Mouse (Mus musculus) naive thymus-derived CD4-positive, alpha-beta T cell, adult 2 months (primary cell): ENCODE measurements around the gene Mrpl38.
"Not testable (repeated sequence)": the region's sequence is repeated elsewhere in the genome, so short reads cannot be mapped to it uniquely, and the experiment has no call there.

Experiments used
- DNase-seq: peaks from one replicate; pipeline ENCODE4 v3.0.0-alpha.2; 2011; ENCODE audit warnings: low read depth

The Mrpl38 gene

GRCm38 (mm10) chr11:116143468-116143867, 4.8 kb upstream of the Mrpl38 start:
- DNase-seq: no peak

- DNase-seq: no peak
Observed at GRCm38 (mm10) chr11:116142211-116142991, 3.7 kb upstream of the Mrpl38 start.

GRCm38 (mm10) chr11:116138096-116138467, 586 bp downstream of the Mrpl38 start:
- no peak for DNase-seq

GRCm38 (mm10) chr11:116134171-116134570, 4.5 kb downstream of the Mrpl38 start:
- no peak for DNase-seq

GRCm38 (mm10) chr11:116133497-116133896, 5.2 kb downstream of the Mrpl38 start:
- DNase-seq: no peak

DNA sequence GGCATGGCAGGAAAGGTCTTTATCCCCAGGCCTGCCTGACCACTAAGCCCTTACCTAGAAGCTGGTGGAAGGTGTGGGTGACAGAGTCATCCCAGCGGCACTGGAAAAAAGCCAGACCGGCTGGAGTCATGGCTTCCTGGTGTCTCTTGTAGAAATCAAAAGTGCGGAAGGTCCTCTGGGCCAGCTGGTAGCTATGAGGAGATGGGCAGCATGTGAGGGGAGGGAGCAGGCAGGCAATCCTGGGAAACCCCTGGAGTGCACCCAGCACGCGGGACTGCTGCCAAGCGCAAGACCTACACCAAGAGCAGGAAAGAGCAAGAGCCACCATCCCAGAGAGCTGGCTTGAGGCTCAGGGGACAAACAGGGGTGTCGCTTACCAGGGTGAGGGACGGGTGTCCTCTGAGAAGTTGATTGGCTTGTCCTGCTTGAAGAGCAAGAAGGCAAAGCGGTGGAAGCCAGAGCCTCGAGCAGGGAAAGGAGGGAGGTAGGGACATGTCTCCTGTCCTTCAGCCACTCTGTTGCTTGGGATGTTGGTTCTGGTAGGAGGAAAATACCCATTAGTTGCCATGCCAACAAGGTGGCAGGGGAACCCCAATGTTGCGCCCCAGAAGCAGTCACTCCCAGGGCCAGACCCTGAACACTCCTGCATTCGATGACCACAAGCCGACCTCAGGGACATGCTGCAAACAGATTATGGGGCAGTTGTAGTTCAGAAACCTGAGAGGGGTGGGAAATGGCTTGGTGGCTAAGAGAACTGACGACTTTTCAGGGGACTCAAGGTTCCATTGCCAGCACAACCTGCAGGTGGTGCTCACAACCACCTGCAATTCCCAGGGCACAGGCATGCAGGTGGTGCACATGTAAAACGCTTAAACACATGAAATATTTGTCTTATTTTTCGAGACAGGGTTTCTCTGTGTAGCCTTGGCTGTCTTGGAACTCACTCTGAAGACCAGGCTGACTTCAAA, 6.0 kb downstream of the Mrpl38 start:
- peak; percentile 52 for DNase-seq

- DNase-seq: no peak
Observed at GRCm38 (mm10) chr11:116131349-116132170, 7.1 kb downstream of the Mrpl38 start.

- peak; percentile 96 for DNase-seq
Observed at GRCm38 (mm10) chr11:116130488-116131205, 8.0 kb downstream of the Mrpl38 start, which contains the start of gene Trim65. Trim65 (minus strand) TSS chr11:116131128.

GRCm38 (mm10) chr11:116129993-116130487, 8.6 kb downstream of the Mrpl38 start:
- DNase-seq: no peak

DNA sequence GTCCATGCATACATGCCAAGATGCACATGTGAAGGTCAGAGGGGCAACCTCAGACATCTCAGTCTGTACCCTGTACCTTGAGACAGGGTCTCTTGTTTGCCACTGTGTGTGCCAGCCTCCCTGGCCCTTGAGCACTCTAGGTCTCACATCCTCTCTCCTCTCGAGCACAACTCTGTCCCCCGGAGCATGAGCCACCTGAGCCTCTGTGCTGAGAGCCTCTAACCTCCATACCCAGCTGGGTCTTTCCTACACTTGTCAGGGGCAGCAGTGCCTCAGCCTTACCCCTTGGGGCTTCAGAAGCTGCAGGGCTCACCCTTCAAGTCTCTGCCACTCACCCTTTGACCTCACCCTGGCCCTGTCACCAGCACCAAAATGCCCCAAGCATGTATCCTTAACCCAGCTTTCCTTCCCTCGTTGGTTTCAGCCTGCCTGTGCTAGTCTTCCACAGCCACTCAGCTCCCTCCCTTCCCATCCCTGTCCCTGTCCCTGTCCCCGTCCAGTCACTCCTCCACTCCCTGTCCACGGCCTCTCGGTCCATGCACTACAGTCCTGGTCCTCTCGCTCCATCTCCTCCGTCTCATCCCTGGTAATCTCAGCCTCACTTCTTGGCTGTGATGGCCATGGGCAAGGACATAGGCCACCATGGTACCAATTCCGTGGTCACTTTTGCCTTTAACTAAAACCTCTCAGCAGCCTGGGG, 9.4 kb downstream of the Mrpl38 start:
- peak; percentile 21 for DNase-seq

- no peak for DNase-seq
Observed at GRCm38 (mm10) chr11:116127986-116128385, 10.7 kb downstream of the Mrpl38 start.

GRCm38 (mm10) chr11:116127156-116127980, 11.3 kb downstream of the Mrpl38 start, which contains the start of gene Trim47:
Trim47 (minus strand) TSS chr11:116127210.
- no peak for DNase-seq

DNA sequence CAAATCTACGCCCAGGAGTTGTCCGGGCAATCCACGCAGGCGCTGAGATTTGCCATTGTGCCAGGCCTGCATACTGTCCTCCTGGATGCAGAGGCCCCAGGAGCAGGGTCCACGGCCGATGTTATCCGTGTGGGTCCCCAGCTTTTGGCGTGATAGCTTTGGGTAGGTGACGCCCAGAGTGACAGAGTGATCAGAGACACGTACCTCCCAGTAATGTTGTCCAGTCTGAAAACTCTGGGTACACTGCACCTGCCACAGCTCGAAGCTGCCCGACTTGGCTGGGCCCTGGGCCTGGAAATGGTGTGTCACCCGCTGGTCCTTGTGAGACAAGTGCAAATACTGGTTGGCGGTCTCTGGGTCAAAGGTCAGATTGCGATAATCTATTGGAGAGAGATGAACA, 12.4 kb downstream of the Mrpl38 start:
- no peak for DNase-seq

- DNase-seq: not testable (repeated sequence)
Observed at GRCm38 (mm10) chr11:116121731-116122245, 16.9 kb downstream of the Mrpl38 start.

- peak; percentile 32 for DNase-seq
Observed at GRCm38 (mm10) chr11:116117819-116118218, 20.8 kb downstream of the Mrpl38 start.

DNA sequence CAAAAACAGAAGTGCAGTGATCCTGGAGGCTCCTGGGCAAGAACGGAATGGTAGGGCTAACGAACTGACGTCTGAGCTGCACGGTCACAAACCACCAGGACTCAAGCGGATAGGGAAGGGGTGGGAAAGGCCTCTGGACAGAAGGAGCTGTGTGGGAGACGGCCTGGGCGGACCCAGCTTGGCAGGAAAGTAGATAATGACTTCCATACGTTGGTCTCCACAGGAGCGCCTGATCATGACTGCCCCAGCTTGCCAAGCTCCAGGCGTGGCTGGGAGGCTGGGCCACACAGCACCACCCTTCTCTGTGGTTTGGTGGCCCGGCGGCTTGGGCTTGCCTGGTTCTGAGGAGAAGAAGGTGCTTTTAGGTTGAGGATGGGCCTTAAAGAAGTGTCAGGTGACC, 21.4 kb downstream of the Mrpl38 start:
- no peak for DNase-seq

DNA sequence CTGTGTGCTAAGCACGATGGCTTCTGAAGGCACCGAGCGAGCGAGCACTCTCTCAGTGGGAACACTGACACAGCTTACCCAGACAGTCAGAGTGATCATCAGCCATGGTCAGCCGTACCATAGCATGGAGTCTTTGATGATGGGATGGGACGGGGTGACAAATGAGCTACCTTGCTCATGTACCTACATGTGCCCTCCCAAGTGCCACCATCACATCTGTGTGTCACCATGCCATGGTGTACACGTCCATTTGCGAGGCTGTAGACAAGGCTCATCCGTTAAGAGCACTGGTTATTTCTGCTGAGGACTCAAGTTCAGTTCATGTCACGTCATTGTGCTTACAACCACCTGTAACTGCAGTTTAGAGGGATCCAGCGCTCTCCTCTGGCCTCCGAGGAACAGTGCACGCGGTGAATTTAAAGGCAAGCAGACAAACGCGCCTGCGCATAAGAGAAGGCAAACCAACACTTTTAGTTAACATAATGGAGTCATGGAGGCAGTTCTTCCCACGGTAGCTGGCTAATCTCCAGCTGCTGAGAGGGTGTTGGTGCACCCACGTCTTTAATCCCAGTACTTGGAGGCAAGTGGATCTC, 27.0 kb downstream of the Mrpl38 start:
- DNase-seq: no peak

- DNase-seq: no peak
Observed at GRCm38 (mm10) chr11:116111067-116111466, 27.6 kb downstream of the Mrpl38 start.

DNA sequence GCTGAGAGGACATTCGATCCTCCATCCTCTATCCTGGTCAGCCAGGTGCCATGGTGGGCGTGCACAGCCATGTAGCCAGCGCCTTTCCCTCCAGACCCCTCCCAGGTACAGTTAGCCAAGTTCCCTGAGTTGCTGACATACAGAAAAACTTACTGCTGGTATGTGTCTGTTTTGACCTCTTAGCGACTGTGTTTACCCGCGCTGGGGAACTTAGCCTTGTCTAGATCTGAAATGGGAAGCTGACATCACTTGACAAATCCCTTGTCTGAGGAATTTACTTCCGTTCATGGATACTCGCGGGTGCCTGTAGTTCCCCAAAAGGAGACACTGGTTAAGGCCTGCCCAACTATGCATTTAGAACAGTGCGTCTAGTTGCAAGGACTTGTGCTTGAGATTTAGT, 28.1 kb downstream of the Mrpl38 start:
- DNase-seq: no peak
